ENCODE assay signal across 20 mouse cellular contexts in genomic region chr12:21141691-21142300, GRCm38 (mm10).
A peak's percentile ranks its signal among the peaks of the same experiment; 100 is the strongest.
DNase-seq lines count a peak whose midpoint lies in the region; ATAC-seq and TF ChIP-seq lines count a peak whose summit lies in the region.
"Had no signal": no experiment of that assay in that cellular context is flagged by ENCODE, and none has a peak within 500 bp of the region (broad histone marks: within the 10 kb centered on the region; RNA-seq: fewer than 3 reads in every experiment).

No protein-coding gene starts in this region.

- peaks cover 10% of the 10 kb centered on the region for H3K79me2 ChIP-seq in heart, adult 2 months (replicated peaks; ENCODE audit: control insufficient read depth, insufficient read depth, low read length)

- no peak overlapping the region for H3K9ac ChIP-seq in heart, adult 2 months (ENCODE audit: low read depth, low read length)
- no peak overlapping the region for H3K9ac ChIP-seq in liver, postnatal 0 days (replicated peaks)
- H3K9ac ChIP-seq in liver, embryonic 12.5 days: no peak overlapping the region
- H3K9ac ChIP-seq: forebrain, embryonic 15.5 days; hindbrain, embryonic 15.5 days; limb, embryonic 15.5 days; lung, embryonic 15.5 days; midbrain, embryonic 12.5 days had no signal

- ATAC-seq in liver, postnatal 0 days: no peak
- no peak for ATAC-seq in liver, embryonic 12.5 days
- ATAC-seq: forebrain, embryonic 15.5 days had no signal

- H3K27ac ChIP-seq in heart, adult 2 months: peak overlapping the region; percentile 0; the same call in 1 of the 2 replicates
- H3K27ac ChIP-seq in liver, postnatal 0 days (ENCODE audit: low read depth): peak overlapping the region; percentile 77
- no peak overlapping the region for H3K27ac ChIP-seq in liver, embryonic 12.5 days
- H3K27ac ChIP-seq: forebrain, embryonic 15.5 days; hindbrain, embryonic 15.5 days; kidney, postnatal 0 days; limb, embryonic 15.5 days; lung, embryonic 15.5 days; macrophage; midbrain, embryonic 12.5 days had no signal

- TF ChIP-seq POLR2A in heart, adult 2 months (IDR thresholded peaks at IDR 0.05; ENCODE audit: insufficient read depth, low read depth, low read length): no peak

- no peak overlapping the region for H3K4me2 ChIP-seq in liver, postnatal 0 days (ENCODE audit: low read depth, low read length)
- H3K4me2 ChIP-seq in liver, embryonic 12.5 days: no peak overlapping the region
- H3K4me2 ChIP-seq: forebrain, embryonic 15.5 days; hindbrain, embryonic 15.5 days; limb, embryonic 15.5 days; lung, embryonic 15.5 days; midbrain, embryonic 12.5 days had no signal

- 0 out of 2 replicates have a peak, but pooled peaks have one; percentile 4 for TF ChIP-seq EP300 in heart, adult 2 months (IDR thresholded peaks at IDR 0.05; ENCODE audit: insufficient read depth, low read depth, low read length)
- no peak for TF ChIP-seq EP300 in liver, postnatal 0 days (IDR thresholded peaks at IDR 0.05; ENCODE audit: low read depth)

- intact Hi-C loops in heart, adult 2 months (cut with DNase I): no loop called here

- no peak overlapping the region for H3K4me3 ChIP-seq in heart, adult 2 months
- no peak overlapping the region for H3K4me3 ChIP-seq in liver, postnatal 0 days (ENCODE audit: low read depth, low read length)
- H3K4me3 ChIP-seq in liver, embryonic 12.5 days: no peak overlapping the region
- H3K4me3 ChIP-seq: forebrain, embryonic 15.5 days; hindbrain, embryonic 15.5 days; limb, embryonic 15.5 days; lung, embryonic 15.5 days; midbrain, embryonic 12.5 days had no signal

- H3K9me3 ChIP-seq in liver, postnatal 0 days (ENCODE audit: low read length): no peaks in the 10 kb centered on the region
- H3K9me3 ChIP-seq in liver, embryonic 12.5 days (replicated peaks): no peaks in the 10 kb centered on the region
- H3K9me3 ChIP-seq: forebrain, embryonic 15.5 days; hindbrain, embryonic 15.5 days; limb, embryonic 15.5 days; lung, embryonic 15.5 days; midbrain, embryonic 12.5 days had no signal

- DNase-seq in heart, adult 2 months: no peak
- DNase-seq in heart, adult 11 months: no peak
- DNase-seq in liver, postnatal 0 days: no peak
- peak; percentile 51 to 62 for DNase-seq in cerebellum, postnatal 14 days
- DNase-seq in lung, postnatal 4 days: no peak
- DNase-seq in spleen, adult 12 weeks (ENCODE audit: low spot score): no peak
- DNase-seq: adrenal gland, postnatal 10 days; heart, postnatal 4 days; layer of hippocampus, postnatal 36 days; retina, postnatal 1 day; thymus, postnatal 25 days had no signal

- H3K4me1 ChIP-seq in heart, adult 2 months (ENCODE audit: control insufficient read depth, insufficient read depth, low read length): peaks cover 48% of the 10 kb centered on the region
- peaks cover 22% of the 10 kb centered on the region for H3K4me1 ChIP-seq in liver, postnatal 0 days (ENCODE audit: insufficient read depth)
- H3K4me1 ChIP-seq in liver, embryonic 12.5 days: peaks cover 52% of the 10 kb centered on the region

- WGBS in heart, adult 2 months: 64% methylated on average over 5 of the region's 5 CpGs
- WGBS in liver, postnatal 0 days (ENCODE audit: insufficient replicate concordance): 69% methylated on average over 5 of the region's 5 CpGs
- 62% methylated on average over 5 of the region's 5 CpGs for WGBS in liver, embryonic 12.5 days (ENCODE audit: insufficient replicate concordance)

- no peak for TF ChIP-seq CTCF in heart, adult 2 months (IDR thresholded peaks at IDR 0.05)
- TF ChIP-seq CTCF in liver, postnatal 0 days (IDR thresholded peaks at IDR 0.05; ENCODE audit: low read depth): no peak

- peaks cover 12% of the 10 kb centered on the region for H3K36me3 ChIP-seq in heart, adult 2 months (ENCODE audit: control insufficient read depth, insufficient read depth, low read length)
- no peaks in the 10 kb centered on the region for H3K36me3 ChIP-seq in liver, postnatal 0 days (replicated peaks; ENCODE audit: insufficient read depth, low read length)
- H3K36me3 ChIP-seq in liver, embryonic 12.5 days: no peaks in the 10 kb centered on the region
- H3K36me3 ChIP-seq: G1E; hindbrain, embryonic 15.5 days; limb, embryonic 15.5 days; lung, embryonic 15.5 days had no signal

- H3K27me3 ChIP-seq in heart, adult 2 months (ENCODE audit: control insufficient read depth, insufficient read depth, low read length): no peaks in the 10 kb centered on the region
- no peaks in the 10 kb centered on the region for H3K27me3 ChIP-seq in liver, postnatal 0 days (ENCODE audit: insufficient read depth, low read length)
- no peaks in the 10 kb centered on the region for H3K27me3 ChIP-seq in liver, embryonic 12.5 days (replicated peaks)
- H3K27me3 ChIP-seq: forebrain, embryonic 15.5 days; hindbrain, embryonic 15.5 days; limb, embryonic 15.5 days; lung, embryonic 15.5 days; midbrain, embryonic 12.5 days had no signal

Comparison
In these comparisons a context has a peak if more than half of its experiments do, and no peak if none do; other contexts are left out.
1. DNase-seq: peak in cerebellum, postnatal 14 days (2 of 2); none in heart, adult 2 months (0 of 2), heart, adult 11 months (single experiment), liver, postnatal 0 days (single experiment), lung, postnatal 4 days (0 of 2) and spleen, adult 12 weeks (single experiment).